Mouse (Mus musculus): Measurements from ENCODE around the gene Ormdl3. TPM values are rescaled to one million over a fixed set of nuclear protein-coding genes. Genes with fewer than 3 reads are reported as not detected.
A peak's percentile ranks its signal among the peaks of the same experiment; 100 is the strongest.

Ormdl3 gene
- polyA plus RNA-seq, 1 experiment from 2014 or later = 65.6 TPM

- peaks cover 24% of the 10 kb centered on the region for H3K4me1 ChIP-seq
- WGBS = 43% methylated on average over 18 of the region's 18 CpGs
Observed at GRCm38 (mm10) chr11:98599291-98599690, 12.1 kb upstream of the Ormdl3 start.

GRCm38 (mm10) chr11:98598851-98599290 lies 11.7 kb upstream of the Ormdl3 start:
- WGBS = 72% methylated on average over 18 of the region's 18 CpGs
- H3K27ac ChIP-seq = 0 out of 2 replicates have a peak overlapping the region, but pooled peaks have one; percentile 35

More at GRCm38 (mm10) chr11:98599291-98599690, 12.1 kb upstream of the Ormdl3 start:
- Histone ChIP-seq H3K27ac (0 out of 2 replicates have a peak overlapping the region, but pooled peaks have one; percentile 35), H3K36me3 (replicated peaks) (no peaks in the 10 kb centered on the region), H3K9me3 (no peaks in the 10 kb centered on the region), H3K27me3 (ENCODE audit: poor library complexity, severe bottlenecking) (peaks cover 42% of the 10 kb centered on the region), H3K4me3 (no peak overlapping the region)
- DNase-seq (ENCODE audit: extremely low spot score, low spot score) = no peak

GRCm38 (mm10) chr11:98597991-98598390 lies 10.8 kb upstream of the Ormdl3 start, which contains the start of gene Lrrc3c:
Lrrc3c (plus strand) TSS chr11:98598291.
- H3K9me3 ChIP-seq = no peaks in the 10 kb centered on the region
- H3K4me1 ChIP-seq = peaks cover 24% of the 10 kb centered on the region
- no peak for DNase-seq (ENCODE audit: extremely low spot score, low spot score)
- WGBS = 91% methylated on average over 8 of the region's 8 CpGs
- H3K27me3 ChIP-seq (ENCODE audit: poor library complexity, severe bottlenecking) = peaks cover 42% of the 10 kb centered on the region
- H3K36me3 ChIP-seq (replicated peaks) = no peaks in the 10 kb centered on the region
- H3K4me3 ChIP-seq = no peak within 1 kb of the TSS
- H3K27ac ChIP-seq = 0 out of 2 replicates have a peak within 1 kb of the TSS, but pooled peaks have one; percentile 35

More at GRCm38 (mm10) chr11:98598851-98599290, 11.7 kb upstream of the Ormdl3 start:
- no peaks in the 10 kb centered on the region for H3K9me3 ChIP-seq
- no peaks in the 10 kb centered on the region for H3K36me3 ChIP-seq (replicated peaks)
- H3K4me1 ChIP-seq = peaks cover 24% of the 10 kb centered on the region
- H3K4me3 ChIP-seq = no peak overlapping the region
- DNase-seq (ENCODE audit: extremely low spot score, low spot score) = no peak
- H3K27me3 ChIP-seq (ENCODE audit: poor library complexity, severe bottlenecking) = peaks cover 42% of the 10 kb centered on the region

GRCm38 (mm10) chr11:98597363-98597762 lies 10.2 kb upstream of the Ormdl3 start:
- Histone ChIP-seq H3K4me1 (peaks cover 18% of the 10 kb centered on the region), H3K4me3 (no peak overlapping the region), H3K36me3 (replicated peaks) (no peaks in the 10 kb centered on the region), H3K27me3 (ENCODE audit: poor library complexity, severe bottlenecking) (peaks cover 44% of the 10 kb centered on the region), H3K9me3 (no peaks in the 10 kb centered on the region), H3K27ac (no peak overlapping the region)
- peak; percentile 59 for DNase-seq (ENCODE audit: extremely low spot score, low spot score)
- 37% methylated on average over 6 of the region's 6 CpGs for WGBS

GRCm38 (mm10) chr11:98595955-98596354 lies 8.8 kb upstream of the Ormdl3 start:
- no peaks in the 10 kb centered on the region for H3K36me3 ChIP-seq (replicated peaks)
- H3K4me3 ChIP-seq = no peak overlapping the region
- no peak overlapping the region for H3K27ac ChIP-seq
- no peaks in the 10 kb centered on the region for H3K9me3 ChIP-seq
- H3K4me1 ChIP-seq = peaks cover 9% of the 10 kb centered on the region; the same call in 1 of the 2 replicates
- peaks cover 49% of the 10 kb centered on the region for H3K27me3 ChIP-seq (ENCODE audit: poor library complexity, severe bottlenecking)
- WGBS = 76% methylated on average over 3 of the region's 3 CpGs
- DNase-seq (ENCODE audit: extremely low spot score, low spot score) = no peak

- no peaks in the 10 kb centered on the region for H3K36me3 ChIP-seq (replicated peaks)
- peaks cover 9% of the 10 kb centered on the region; the same call in 1 of the 2 replicates for H3K4me1 ChIP-seq
- no peak overlapping the region for H3K4me3 ChIP-seq
- DNase-seq (ENCODE audit: extremely low spot score, low spot score) = no peak
- 83% methylated on average over 10 of the region's 10 CpGs for WGBS
- no peaks in the 10 kb centered on the region for H3K9me3 ChIP-seq
- H3K27me3 ChIP-seq (ENCODE audit: poor library complexity, severe bottlenecking) = peaks cover 44% of the 10 kb centered on the region
- H3K27ac ChIP-seq = no peak overlapping the region
Observed at GRCm38 (mm10) chr11:98595473-98595872, 8.3 kb upstream of the Ormdl3 start.

GRCm38 (mm10) chr11:98595021-98595420 lies 7.9 kb upstream of the Ormdl3 start:
- Histone ChIP-seq H3K27me3 (ENCODE audit: poor library complexity, severe bottlenecking) (peaks cover 39% of the 10 kb centered on the region), H3K27ac (no peak overlapping the region), H3K9me3 (no peaks in the 10 kb centered on the region), H3K4me1 (peaks cover 9% of the 10 kb centered on the region; the same call in 1 of the 2 replicates), H3K36me3 (replicated peaks) (no peaks in the 10 kb centered on the region), H3K4me3 (no peak overlapping the region)
- no peak for DNase-seq (ENCODE audit: extremely low spot score, low spot score)
- WGBS = 76% methylated on average over 6 of the region's 6 CpGs

- Histone ChIP-seq H3K27me3 (ENCODE audit: poor library complexity, severe bottlenecking) (peaks cover 21% of the 10 kb centered on the region), H3K4me3 (no peak overlapping the region), H3K9me3 (no peaks in the 10 kb centered on the region), H3K27ac (no peak overlapping the region), H3K4me1 (peaks cover 34% of the 10 kb centered on the region), H3K36me3 (replicated peaks) (no peaks in the 10 kb centered on the region)
- WGBS = 84% methylated on average over 19 of the region's 19 CpGs
- no peak for DNase-seq (ENCODE audit: extremely low spot score, low spot score)
Observed at GRCm38 (mm10) chr11:98590548-98591445, 3.6 kb upstream of the Ormdl3 start.

- no peak for DNase-seq (ENCODE audit: extremely low spot score, low spot score)
- H3K27ac ChIP-seq = no peak overlapping the region
- H3K9me3 ChIP-seq = no peaks in the 10 kb centered on the region
- H3K4me3 ChIP-seq = no peak overlapping the region
- 88% methylated on average over 8 of the region's 8 CpGs for WGBS
- H3K4me1 ChIP-seq = peaks cover 49% of the 10 kb centered on the region
- no peaks in the 10 kb centered on the region for H3K36me3 ChIP-seq (replicated peaks)
- peaks cover 21% of the 10 kb centered on the region for H3K27me3 ChIP-seq (ENCODE audit: poor library complexity, severe bottlenecking)
Observed at GRCm38 (mm10) chr11:98589306-98589705, 2.1 kb upstream of the Ormdl3 start.

GRCm38 (mm10) chr11:98588833-98589281 lies 1.7 kb upstream of the Ormdl3 start:
- WGBS = 72% methylated on average over 6 of the region's 6 CpGs
- H3K27me3 ChIP-seq (ENCODE audit: poor library complexity, severe bottlenecking) = peaks cover 21% of the 10 kb centered on the region
- H3K4me3 ChIP-seq = no peak overlapping the region
- H3K27ac ChIP-seq = no peak overlapping the region
- peaks cover 3% of the 10 kb centered on the region for H3K36me3 ChIP-seq (replicated peaks)
- peaks cover 53% of the 10 kb centered on the region for H3K4me1 ChIP-seq
- no peak for DNase-seq (ENCODE audit: extremely low spot score, low spot score)
- no peaks in the 10 kb centered on the region for H3K9me3 ChIP-seq

- Histone ChIP-seq H3K27me3 (ENCODE audit: poor library complexity, severe bottlenecking) (peaks cover 21% of the 10 kb centered on the region), H3K4me3 (peak overlapping the region; percentile 92), H3K27ac (peak overlapping the region; percentile 91), H3K36me3 (replicated peaks) (peaks cover 13% of the 10 kb centered on the region), H3K9me3 (no peaks in the 10 kb centered on the region), H3K4me1 (peaks cover 53% of the 10 kb centered on the region)
- 5% methylated on average over 20 of the region's 20 CpGs for WGBS
- DNase-seq (ENCODE audit: extremely low spot score, low spot score) = peak; percentile 52
Observed at GRCm38 (mm10) chr11:98587684-98588546, 747 bp upstream of the Ormdl3 start.
